Comparison of ENCODE assay signal across 11 mouse cellular contexts in genomic region chr10:12757943-12758701, GRCm38 (mm10).
DNase-seq lines count a peak whose midpoint lies in the region; ATAC-seq and TF ChIP-seq lines count a peak whose summit lies in the region.
"Had no signal": no experiment of that assay in that cellular context is flagged by ENCODE, and none has a peak within 500 bp of the region (broad histone marks: within the 10 kb centered on the region; RNA-seq: fewer than 3 reads in every experiment).

No protein-coding gene starts in this region.

- WGBS in heart, embryonic 12.5 days = 64% methylated on average over 5 of the region's 5 CpGs
- WGBS in midbrain, embryonic 12.5 days = 68% methylated on average over 5 of the region's 5 CpGs

- no peak overlapping the region for H3K4me2 ChIP-seq in heart, embryonic 12.5 days
- no peak overlapping the region for H3K4me2 ChIP-seq in midbrain, embryonic 12.5 days (replicated peaks)
- H3K4me2 ChIP-seq: lung, embryonic 15.5 days had no signal

- no peak overlapping the region for H3K27ac ChIP-seq in heart, embryonic 12.5 days (ENCODE audit: poor library complexity, severe bottlenecking)
- no peak overlapping the region for H3K27ac ChIP-seq in midbrain, embryonic 12.5 days (replicated peaks)
- H3K27ac ChIP-seq: lung, embryonic 15.5 days had no signal

- no peaks in the 10 kb centered on the region for H3K9me3 ChIP-seq in heart, embryonic 12.5 days (replicated peaks)
- H3K9me3 ChIP-seq in midbrain, embryonic 12.5 days = no peaks in the 10 kb centered on the region
- H3K9me3 ChIP-seq: G1E; lung, embryonic 15.5 days had no signal

- DNase-seq in heart, adult 11 months = peak; percentile 98
- DNase-seq in 3T3-L1 (ENCODE audit: low read depth, low spot score) = peak; percentile 84
- peak; percentile 61 for DNase-seq in brain, embryonic 14.5 days (ENCODE audit: low read depth)
- peak; percentile 39 for DNase-seq in hindlimb bud, embryonic 11.5 days (ENCODE audit: extremely low spot score, low read depth, low spot score)
- DNase-seq in c-Kit-positive CD71-positive TER-119-positive erythroid progenitor cells, embryonic 14.5 days (ENCODE audit: low spot score) = no peak

- H3K9ac ChIP-seq in heart, embryonic 12.5 days = no peak overlapping the region
- H3K9ac ChIP-seq in midbrain, embryonic 12.5 days (replicated peaks) = no peak overlapping the region
- H3K9ac ChIP-seq: lung, embryonic 15.5 days had no signal

- H3K4me1 ChIP-seq in heart, embryonic 12.5 days (replicated peaks) = peaks cover 11% of the 10 kb centered on the region
- no peaks in the 10 kb centered on the region for H3K4me1 ChIP-seq in midbrain, embryonic 12.5 days

- no peak for TF ChIP-seq CTCF in brain, embryonic 14.5 days (IDR thresholded peaks at IDR 0.05; ENCODE audit: borderline replicate concordance, extremely low read depth, insufficient read depth, insufficient read length)

- H3K36me3 ChIP-seq in heart, embryonic 12.5 days = no peaks in the 10 kb centered on the region
- no peaks in the 10 kb centered on the region for H3K36me3 ChIP-seq in midbrain, embryonic 12.5 days
- H3K36me3 ChIP-seq: lung, embryonic 15.5 days had no signal

- no peaks in the 10 kb centered on the region for H3K27me3 ChIP-seq in heart, embryonic 12.5 days (replicated peaks)
- no peaks in the 10 kb centered on the region for H3K27me3 ChIP-seq in midbrain, embryonic 12.5 days
- H3K27me3 ChIP-seq: lung, embryonic 15.5 days had no signal

- no peak for ATAC-seq in heart, embryonic 12.5 days (ENCODE audit: insufficient number of reproducible peaks, low FRiP score)
- 0 out of 2 replicates have a peak, but pooled peaks have one; percentile 23 for ATAC-seq in midbrain, embryonic 12.5 days (ENCODE audit: low FRiP score, low read depth)
- no peak for ATAC-seq in megakaryocyte progenitor cell, adult 5-6 weeks (replicated peaks; ENCODE audit: poor library complexity)

- H3K4me3 ChIP-seq in heart, embryonic 12.5 days = no peak overlapping the region
- H3K4me3 ChIP-seq in midbrain, embryonic 12.5 days = no peak overlapping the region
- H3K4me3 ChIP-seq: erythroblast, embryonic 14.5 days; lung, embryonic 15.5 days had no signal

- no peak for TF ChIP-seq POLR2A in brain, embryonic 14.5 days (IDR thresholded peaks at IDR 0.05; ENCODE audit: borderline replicate concordance, extremely low read depth, insufficient read depth, insufficient read length, poor library complexity, severe bottlenecking)
